Mouse (Mus musculus) olfactory bulb, adult 2 months (tissue): ENCODE data around the gene Sfxn5. TPM values are rescaled to one million over a fixed set of nuclear protein-coding genes. Genes with fewer than 3 reads are reported as not detected.
A peak's percentile ranks its signal among the peaks of the same experiment; 100 is the strongest.

Source experiments
- H3K27ac ChIP-seq: fragments of 200-500 bp; 2 replicates; pipeline ENCODE4 v1.5.1; 2012; ENCODE audit warnings: low read depth, low read length; ENCODE audit not compliant: insufficient read depth
- H3K4me1 ChIP-seq: fragments of 200-500 bp; 2 replicates; pipeline ENCODE4 v1.6.1; 2012; ENCODE audit warnings: low read length; ENCODE audit not compliant: control insufficient read depth, insufficient read depth
- H3K4me3 ChIP-seq: fragments of 200-500 bp; 2 replicates; pipeline ENCODE4 v1.5.1; 2012; ENCODE audit warnings: mild to moderate bottlenecking, low read depth, low read length, moderate library complexity; ENCODE audit not compliant: insufficient read depth
- CTCF ChIP-seq: fragments of 200-500 bp; IDR thresholded peaks from 2 replicates; pipeline ENCODE4 v1.5.1; 2012; ENCODE audit warnings: low read depth, mild to moderate bottlenecking, low read length, moderate library complexity; ENCODE audit not compliant: insufficient read depth
- POLR2A ChIP-seq: fragments of 200-500 bp; IDR thresholded peaks from 2 replicates; pipeline ENCODE4 v1.6.1; 2012; ENCODE audit warnings: mild to moderate bottlenecking, low read depth, low read length, moderate library complexity; ENCODE audit not compliant: insufficient read depth
- WGBS: fragments of 180-500 bp; shearing (Covaris S2); methylation state at CpG from one replicate; pipeline ENCODE4 v1.1.7; 2018; 5-methylcytosine and 5-hydroxymethylcytosine counted together
- polyA plus RNA-seq: library from polyadenylated mRNA; stranded (reverse); fragments of >200 nt; gene quantifications from 2 replicates; pipeline ENCODE4 v1.2.4, GENCODE M21; 2012; ENCODE audit warnings: low replicate concordance; ENCODE audit not compliant: missing spikeins, insufficient read depth, insufficient read length

The Sfxn5 gene
- polyA plus RNA-seq, 1 experiment: not detected

DNA sequence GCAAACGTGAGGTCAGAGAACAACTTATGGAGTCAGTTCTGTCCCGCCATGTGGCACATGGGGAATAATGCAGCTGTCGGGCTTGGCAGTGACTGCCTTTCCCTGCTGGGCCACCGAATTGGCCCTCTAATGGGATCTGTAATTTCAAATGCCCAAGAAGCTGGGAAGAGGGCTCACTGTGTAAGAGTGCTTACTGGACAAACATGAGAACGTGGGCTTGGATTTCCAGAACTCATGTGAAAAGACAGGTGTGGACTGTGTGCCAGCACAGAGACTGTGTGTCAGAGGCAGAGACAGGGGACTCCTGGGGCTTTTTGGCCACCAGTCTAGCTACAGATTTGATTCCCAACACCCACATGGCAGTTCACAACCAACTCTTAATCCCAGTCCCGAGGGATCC lies 21.5 kb upstream of the Sfxn5 start:
- Histone ChIP-seq H3K4me3 (no peak overlapping the region), H3K4me1 (peaks cover 2% of the 10 kb centered on the region), H3K27ac (no peak overlapping the region)
- TF ChIP-seq CTCF: no peak
- no peak for TF ChIP-seq POLR2A
- 60% methylated on average over 6 of the region's 6 CpGs for WGBS

DNA sequence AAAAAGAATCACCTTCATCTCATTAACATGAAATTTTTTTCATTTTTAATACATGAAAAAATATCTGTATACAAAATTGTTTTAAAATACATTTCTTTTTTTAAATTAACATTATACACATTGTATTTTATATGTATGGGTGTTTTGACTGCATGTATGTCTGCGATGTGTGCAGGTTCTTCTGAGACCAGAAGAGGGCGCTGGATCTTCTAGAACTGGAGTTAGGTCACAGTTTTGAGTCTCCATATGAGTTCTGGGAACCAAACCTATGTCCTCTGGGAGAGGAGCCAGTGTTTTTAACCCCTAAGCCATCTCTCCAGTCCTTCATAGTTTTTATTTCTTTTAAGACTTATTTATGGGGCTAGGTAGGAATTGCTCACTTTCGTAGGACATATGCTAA lies 20.5 kb upstream of the Sfxn5 start:
- TF ChIP-seq POLR2A: no peak
- no peak for TF ChIP-seq CTCF
- Histone ChIP-seq H3K27ac (no peak overlapping the region), H3K4me3 (no peak overlapping the region), H3K4me1 (peaks cover 10% of the 10 kb centered on the region)
- WGBS: 67% methylated on average over 3 of the region's 3 CpGs

DNA sequence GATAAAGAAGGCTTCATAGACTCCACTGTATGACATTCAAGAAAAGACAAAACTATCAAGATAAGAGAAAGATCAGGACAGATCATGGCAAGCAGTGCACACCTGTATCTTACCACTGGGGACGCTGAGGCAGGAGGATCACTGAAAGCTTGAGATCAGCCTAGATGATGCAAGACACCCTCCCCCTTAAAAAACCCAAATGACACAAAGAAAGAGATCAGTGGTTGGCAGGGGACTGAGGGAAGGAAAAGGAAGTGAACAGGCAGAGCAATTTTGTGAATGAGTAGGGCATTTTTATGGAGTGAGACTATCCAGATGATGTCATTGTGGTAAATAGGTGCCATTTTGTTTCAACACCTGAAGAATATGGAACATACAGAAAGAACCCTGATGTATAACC lies 16.9 kb upstream of the Sfxn5 start:
- WGBS: 93% methylated on average over 1 of the region's 1 CpGs
- H3K4me1 ChIP-seq: peaks cover 10% of the 10 kb centered on the region
- H3K27ac ChIP-seq: no peak overlapping the region
- no peak overlapping the region for H3K4me3 ChIP-seq
- TF ChIP-seq CTCF (no peak), POLR2A (no peak)

DNA sequence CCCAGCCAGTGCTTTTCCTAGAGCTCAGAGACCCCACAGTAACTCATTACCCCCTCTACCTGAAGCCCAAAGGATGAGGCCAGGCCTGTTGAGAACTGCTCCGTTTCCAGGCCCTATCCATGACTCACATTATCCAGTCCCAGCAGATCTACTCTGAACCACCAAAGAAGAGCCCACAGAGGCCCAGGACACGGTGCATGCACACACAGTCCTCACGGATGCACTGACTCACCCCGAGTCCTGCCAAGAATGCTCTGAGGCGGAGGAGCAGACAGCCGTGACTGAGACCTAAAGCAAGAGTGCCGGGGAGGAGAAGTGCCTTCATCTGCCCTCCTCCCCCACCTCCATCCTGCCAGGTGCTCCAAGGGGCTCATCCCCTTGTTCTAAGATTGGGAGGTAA lies 16.0 kb upstream of the Sfxn5 start:
- Histone ChIP-seq H3K27ac (0 out of 2 replicates have a peak overlapping the region, but pooled peaks have one; percentile 4), H3K4me1 (peaks cover 10% of the 10 kb centered on the region), H3K4me3 (no peak overlapping the region)
- 41% methylated on average over 7 of the region's 7 CpGs for WGBS
- TF ChIP-seq CTCF (no peak), POLR2A (no peak)

DNA sequence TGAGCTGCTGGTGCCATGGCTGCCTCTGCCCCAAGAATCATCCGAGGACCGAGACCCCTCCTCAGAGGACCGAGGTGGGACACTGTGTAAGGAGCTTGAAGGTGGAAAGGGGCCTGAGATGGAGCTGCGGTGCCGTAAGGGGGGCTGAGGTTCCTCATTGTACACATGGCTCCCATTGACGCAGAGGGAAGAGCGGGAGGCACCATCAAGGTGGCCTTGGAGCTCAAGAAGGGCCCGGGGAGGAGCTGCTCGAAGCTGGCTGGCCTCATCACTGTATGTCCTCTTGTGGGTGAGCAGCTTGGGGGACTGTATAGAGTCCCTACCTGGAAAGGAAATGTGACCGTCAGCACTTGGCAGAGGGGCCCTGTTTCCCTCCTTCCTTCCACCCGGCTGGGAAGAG lies 14.9 kb upstream of the Sfxn5 start:
- Histone ChIP-seq H3K27ac (no peak overlapping the region), H3K4me3 (no peak overlapping the region), H3K4me1 (peaks cover 10% of the 10 kb centered on the region)
- WGBS: 89% methylated on average over 11 of the region's 11 CpGs
- no peak for TF ChIP-seq POLR2A
- no peak for TF ChIP-seq CTCF

DNA sequence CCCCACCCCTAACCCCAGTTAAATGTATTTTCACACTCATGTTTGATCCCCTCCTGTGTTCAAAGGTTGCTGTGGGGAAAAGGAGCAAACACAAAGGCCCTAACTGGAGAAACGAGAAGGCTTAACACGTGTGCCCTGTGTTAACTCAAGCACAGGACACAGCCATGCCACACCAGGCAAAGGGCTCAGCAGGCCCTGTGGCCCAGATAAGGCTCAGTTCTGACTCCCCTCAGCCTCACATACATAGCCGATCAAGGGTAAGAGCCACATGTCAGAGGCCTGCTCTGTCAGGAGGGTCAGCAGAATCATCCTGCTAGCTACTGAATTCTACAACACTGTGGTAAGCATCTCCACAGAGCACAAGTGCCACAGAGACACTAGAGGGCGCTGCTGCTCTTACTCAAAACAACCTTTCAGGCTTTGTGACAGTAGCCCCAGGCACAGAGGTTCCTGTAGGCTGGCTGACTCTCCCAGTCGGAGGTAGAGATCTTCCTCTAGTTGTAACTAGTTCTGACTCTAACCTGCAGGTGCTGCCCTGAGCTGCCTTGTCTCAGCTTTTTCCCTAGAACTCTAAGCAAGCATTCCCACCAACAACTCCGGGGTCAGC lies 12.9 kb upstream of the Sfxn5 start:
- Histone ChIP-seq H3K27ac (no peak overlapping the region), H3K4me1 (peaks cover 10% of the 10 kb centered on the region), H3K4me3 (no peak overlapping the region)
- 42% methylated on average over 6 of the region's 6 CpGs for WGBS
- TF ChIP-seq POLR2A: no peak
- no peak; the same call in 1 of the 2 replicates for TF ChIP-seq CTCF

DNA sequence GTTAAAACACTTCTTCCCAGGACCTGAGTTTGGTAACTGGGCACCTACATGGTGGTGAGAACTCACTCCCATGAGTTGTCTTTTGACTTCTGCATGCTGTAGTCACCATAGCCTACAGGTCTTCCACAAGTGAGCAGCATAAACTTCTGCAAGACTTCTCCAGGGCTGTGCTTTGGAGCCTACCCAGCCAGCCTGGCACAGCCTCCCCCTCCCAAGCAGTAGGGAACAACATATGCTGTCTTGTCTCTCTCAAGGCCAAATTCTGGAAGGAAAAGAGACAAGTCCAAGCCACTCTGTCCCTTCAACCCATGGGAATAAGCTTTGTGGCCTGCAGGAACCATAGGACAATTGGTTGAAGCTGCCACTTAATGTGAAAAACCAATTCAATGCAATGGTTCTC lies 11.7 kb upstream of the Sfxn5 start:
- Histone ChIP-seq H3K4me3 (no peak overlapping the region), H3K4me1 (peaks cover 10% of the 10 kb centered on the region), H3K27ac (no peak overlapping the region)
- TF ChIP-seq CTCF (no peak), POLR2A (no peak)

DNA sequence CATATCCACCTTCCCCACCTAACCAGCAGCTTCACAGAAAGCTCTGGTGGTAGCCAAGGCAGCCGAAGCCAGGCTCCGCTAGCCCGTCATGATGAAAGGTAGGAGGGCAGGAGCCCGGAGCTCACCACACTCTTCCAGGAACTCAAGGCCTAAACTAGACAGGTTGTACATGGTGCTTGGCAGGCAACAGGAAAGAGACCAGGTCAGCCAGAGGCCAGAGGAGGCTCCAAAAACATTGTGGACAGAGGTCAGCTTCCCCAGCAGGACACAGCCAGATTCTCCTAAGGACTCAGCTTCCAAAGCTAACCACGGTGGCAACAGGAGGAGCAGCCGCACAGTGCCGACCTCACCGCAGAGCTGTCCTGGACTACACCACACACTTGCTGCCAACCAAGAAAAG lies 9.8 kb upstream of the Sfxn5 start:
- no peak for TF ChIP-seq POLR2A
- TF ChIP-seq CTCF: no peak
- Histone ChIP-seq H3K4me1 (no peaks in the 10 kb centered on the region), H3K4me3 (no peak overlapping the region), H3K27ac (no peak overlapping the region)
- WGBS: 94% methylated on average over 8 of the region's 8 CpGs

DNA sequence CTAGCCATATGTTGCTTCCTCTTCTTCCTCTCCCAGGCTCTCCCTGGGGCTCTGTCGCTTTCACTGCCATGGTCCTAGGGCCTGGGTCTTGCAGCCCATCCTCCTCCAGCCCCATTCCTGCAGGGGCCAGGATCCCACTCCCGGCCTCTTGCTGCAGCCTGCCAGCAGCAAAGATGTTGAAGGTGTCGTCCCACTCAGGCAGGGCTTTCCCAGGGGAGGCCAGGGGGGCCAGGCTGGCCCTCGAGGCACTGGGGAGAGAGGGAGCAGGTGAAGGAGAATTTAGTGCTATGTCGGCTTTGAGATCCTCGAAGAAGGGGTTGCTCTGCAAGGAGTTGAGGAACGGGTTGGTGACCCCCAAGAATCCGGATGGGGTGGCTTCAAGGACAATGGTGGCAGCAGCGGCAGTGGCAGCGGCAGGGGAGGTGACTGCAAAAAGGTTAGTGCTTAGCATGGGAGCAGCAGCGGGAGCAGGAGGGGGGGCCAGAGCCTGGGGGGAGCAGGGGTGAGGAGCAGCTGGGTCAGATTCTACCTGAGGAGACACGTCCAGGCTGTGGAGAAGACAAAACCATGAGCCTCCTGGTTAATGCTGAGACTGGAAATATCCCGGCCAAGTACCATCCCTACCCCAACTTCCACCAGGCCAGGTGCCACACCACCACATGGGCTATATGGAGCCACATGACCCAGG lies 8.7 kb upstream of the Sfxn5 start:
- Histone ChIP-seq H3K27ac (no peak overlapping the region), H3K4me1 (no peaks in the 10 kb centered on the region), H3K4me3 (no peak overlapping the region)
- 85% methylated on average over 13 of the region's 13 CpGs for WGBS
- TF ChIP-seq CTCF (no peak), POLR2A (no peak)
